Mouse (Mus musculus): ENCODE measurements around the gene Rfxap. TPM values are rescaled to one million over a fixed set of nuclear protein-coding genes. Genes with fewer than 3 reads are reported as not detected.
"Not testable (repeated sequence)": the region's sequence is repeated elsewhere in the genome, so short reads cannot be mapped to it uniquely, and the experiment has no call there.

The Rfxap gene
- polyA plus RNA-seq, 1 experiment from 2014 or later, result 22.4 TPM

GRCm38 (mm10) chr3:54773613-54774012, 34.0 kb downstream of the Rfxap start:
- H3K36me3 ChIP-seq (ENCODE audit: insufficient read depth, low read length), result no peaks in the 10 kb centered on the region
- no peaks in the 10 kb centered on the region for H3K9me3 ChIP-seq (ENCODE audit: low read length)
- no peaks in the 10 kb centered on the region for H3K27me3 ChIP-seq (replicated peaks; ENCODE audit: insufficient read depth, low read length)
- DNase-seq (ENCODE audit: low spot score), result no peak
- H3K27ac ChIP-seq (ENCODE audit: low read length), result no peak overlapping the region
- ATAC-seq, result no peak
- no peak for TF ChIP-seq EP300 (IDR thresholded peaks at IDR 0.05)
- TF ChIP-seq CTCF (IDR thresholded peaks at IDR 0.05), result no peak; the same call in 1 of the 2 replicates
- no peak overlapping the region for H3K4me3 ChIP-seq (ENCODE audit: low read depth, low read length)
- no peak overlapping the region for H3K4me2 ChIP-seq (replicated peaks; ENCODE audit: low read depth, low read length)
- 83% methylated on average over 6 of the region's 6 CpGs for WGBS
- no peaks in the 10 kb centered on the region for H3K4me1 ChIP-seq (ENCODE audit: insufficient read depth, low read depth, low read length)
- no peak overlapping the region for H3K9ac ChIP-seq (replicated peaks; ENCODE audit: low read depth)

DNA sequence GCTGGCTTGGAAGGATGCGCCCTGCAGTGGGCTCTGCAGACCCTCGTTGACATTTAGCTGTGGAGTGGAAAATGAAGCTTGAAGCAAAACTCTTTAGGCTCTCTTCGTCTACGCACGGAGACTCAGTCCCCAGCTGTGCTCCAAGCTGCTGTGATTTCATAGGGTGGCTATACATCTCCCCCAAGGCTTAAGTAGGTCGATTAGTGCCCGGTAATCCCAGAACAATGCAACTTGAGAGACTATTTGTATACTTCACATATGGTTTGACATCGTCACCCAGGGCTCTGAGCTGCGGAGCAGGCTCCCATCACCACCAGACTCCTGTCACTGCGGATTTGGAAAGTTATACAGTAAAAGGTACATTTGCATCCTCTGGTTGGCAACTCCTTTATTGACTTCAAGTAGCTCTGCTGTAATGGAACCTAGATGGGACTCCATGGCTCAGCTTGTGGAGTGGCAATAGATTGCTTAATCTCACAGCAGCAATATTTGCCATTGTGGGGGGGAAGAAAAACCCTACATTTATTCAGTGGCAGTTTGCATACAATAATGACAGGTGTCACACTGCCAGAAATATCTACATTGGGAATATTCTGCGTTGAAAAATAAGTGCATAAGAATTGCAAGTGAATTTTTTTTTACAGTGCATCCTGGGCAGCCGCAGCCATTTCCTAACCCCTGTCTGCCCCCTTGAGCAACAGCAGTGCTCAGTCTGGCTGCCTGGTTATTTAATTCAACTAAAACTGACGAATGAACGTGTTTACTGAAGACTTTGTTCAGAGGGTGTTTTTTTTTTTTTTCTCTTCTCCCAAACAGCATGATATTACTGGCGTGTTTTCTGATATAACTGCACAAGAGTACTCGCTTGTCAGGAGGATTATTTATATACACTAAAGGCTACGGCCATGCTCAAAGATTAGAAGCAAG, 38.0 kb downstream of the Rfxap start:
- no peaks in the 10 kb centered on the region for H3K36me3 ChIP-seq (ENCODE audit: insufficient read depth, low read length)
- ATAC-seq (peak; percentile 47; the same call in 1 of the 2 replicates), DNase-seq (ENCODE audit: low spot score) (peak; percentile 55)
- H3K9ac ChIP-seq (replicated peaks; ENCODE audit: low read depth), result no peak overlapping the region
- WGBS, result 63% methylated on average over 17 of the region's 17 CpGs
- H3K9me3 ChIP-seq (ENCODE audit: low read length), result no peaks in the 10 kb centered on the region
- H3K4me1 ChIP-seq (ENCODE audit: insufficient read depth, low read depth, low read length), result no peaks in the 10 kb centered on the region
- no peaks in the 10 kb centered on the region for H3K27me3 ChIP-seq (replicated peaks; ENCODE audit: insufficient read depth, low read length)
- TF ChIP-seq EP300 (IDR thresholded peaks at IDR 0.05), result no peak
- TF ChIP-seq CTCF (IDR thresholded peaks at IDR 0.05), result no peak
- H3K4me3 ChIP-seq (ENCODE audit: low read depth, low read length), result no peak overlapping the region
- no peak overlapping the region for H3K27ac ChIP-seq (ENCODE audit: low read length)
- H3K4me2 ChIP-seq (replicated peaks; ENCODE audit: low read depth, low read length), result no peak overlapping the region

DNA sequence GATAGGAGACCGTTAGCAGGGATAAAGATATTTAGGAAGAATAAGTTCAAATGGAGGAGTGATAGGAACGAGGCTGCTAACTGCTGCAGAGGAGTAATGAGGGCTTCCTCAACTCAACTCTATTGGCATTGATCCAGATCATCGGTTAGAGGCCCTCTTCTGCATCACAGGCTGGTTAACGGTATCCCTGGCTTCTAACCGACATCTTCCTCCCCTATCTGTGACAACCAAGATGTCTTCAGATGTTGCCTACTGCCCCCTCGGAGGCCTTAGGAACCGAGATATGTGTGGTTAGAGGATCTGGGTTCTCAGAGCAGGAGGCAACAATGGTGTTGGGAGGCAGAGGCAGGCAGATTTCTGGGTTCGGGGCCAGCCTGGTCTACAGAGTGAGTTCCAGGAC, 39.0 kb downstream of the Rfxap start:
- 84% methylated on average over 8 of the region's 8 CpGs for WGBS
- no peaks in the 10 kb centered on the region for H3K36me3 ChIP-seq (ENCODE audit: insufficient read depth, low read length)

DNA sequence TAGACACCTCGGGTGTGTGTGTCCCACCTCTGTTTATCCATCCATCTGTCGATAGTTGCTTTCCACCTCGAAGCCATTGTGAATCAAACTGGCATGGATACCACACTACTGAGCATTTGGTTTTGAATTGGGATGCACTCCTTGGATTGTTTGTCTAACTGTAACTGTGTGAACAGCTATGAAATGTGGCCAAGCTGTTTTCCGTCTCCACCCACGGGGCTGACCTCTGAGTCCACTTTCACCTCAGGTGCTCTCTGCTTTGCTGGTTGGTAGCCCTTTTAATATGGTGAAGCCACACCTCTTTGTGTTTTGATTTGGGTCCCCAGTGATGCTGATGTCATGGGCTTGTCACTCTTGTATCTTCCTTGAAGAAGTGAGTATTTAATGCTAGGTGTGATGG, 40.8 kb downstream of the Rfxap start:
- no peak overlapping the region for H3K4me3 ChIP-seq (ENCODE audit: low read depth, low read length)
- ATAC-seq (no peak), DNase-seq (ENCODE audit: low spot score) (no peak)
- no peaks in the 10 kb centered on the region for H3K36me3 ChIP-seq (ENCODE audit: insufficient read depth, low read length)
- H3K4me2 ChIP-seq (replicated peaks; ENCODE audit: low read depth, low read length), result no peak overlapping the region
- 68% methylated on average over 5 of the region's 5 CpGs for WGBS
- no peak for TF ChIP-seq CTCF (IDR thresholded peaks at IDR 0.05)
- TF ChIP-seq EP300 (IDR thresholded peaks at IDR 0.05), result no peak
- no peak overlapping the region for H3K27ac ChIP-seq (ENCODE audit: low read length)
- no peaks in the 10 kb centered on the region for H3K9me3 ChIP-seq (ENCODE audit: low read length)
- H3K4me1 ChIP-seq (ENCODE audit: insufficient read depth, low read depth, low read length), result no peaks in the 10 kb centered on the region
- no peak overlapping the region for H3K9ac ChIP-seq (replicated peaks; ENCODE audit: low read depth)
- H3K27me3 ChIP-seq (replicated peaks; ENCODE audit: insufficient read depth, low read length), result no peaks in the 10 kb centered on the region

More for the DNA sequence above, 39.0 kb downstream of the Rfxap start:
- TF ChIP-seq CTCF (IDR thresholded peaks at IDR 0.05) (no peak), EP300 (IDR thresholded peaks at IDR 0.05) (no peak)
- Histone ChIP-seq H3K4me1 (ENCODE audit: insufficient read depth, low read depth, low read length) (no peaks in the 10 kb centered on the region), H3K9ac (replicated peaks; ENCODE audit: low read depth) (no peak overlapping the region), H3K27ac (ENCODE audit: low read length) (no peak overlapping the region), H3K27me3 (replicated peaks; ENCODE audit: insufficient read depth, low read length) (no peaks in the 10 kb centered on the region), H3K4me3 (ENCODE audit: low read depth, low read length) (no peak overlapping the region), H3K9me3 (ENCODE audit: low read length) (no peaks in the 10 kb centered on the region), H3K4me2 (replicated peaks; ENCODE audit: low read depth, low read length) (no peak overlapping the region)
- ATAC-seq, result no peak
- no peak for DNase-seq (ENCODE audit: low spot score)

DNA sequence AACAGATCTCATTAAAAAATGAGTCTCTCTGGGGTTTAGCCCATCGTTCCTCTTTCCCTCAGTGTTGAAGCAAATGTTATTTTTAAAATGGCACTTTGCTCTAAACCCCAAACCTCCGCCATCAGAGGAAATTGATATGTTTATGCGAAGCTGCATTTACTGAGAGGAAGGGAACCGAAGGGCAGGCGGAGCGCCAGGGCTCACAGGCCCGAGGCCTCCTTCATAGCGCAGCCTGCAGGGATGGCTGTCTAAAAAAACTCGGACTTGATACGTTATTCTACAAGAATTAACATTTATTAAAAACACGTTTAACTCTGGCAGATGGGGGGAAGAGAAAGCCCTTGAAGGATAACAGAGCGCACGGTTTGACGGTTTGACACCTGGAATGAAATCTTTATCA, 41.6 kb downstream of the Rfxap start:
- Histone ChIP-seq H3K4me3 (ENCODE audit: low read depth, low read length) (no peak overlapping the region), H3K4me2 (replicated peaks; ENCODE audit: low read depth, low read length) (no peak overlapping the region), H3K9me3 (ENCODE audit: low read length) (no peaks in the 10 kb centered on the region), H3K27me3 (replicated peaks; ENCODE audit: insufficient read depth, low read length) (no peaks in the 10 kb centered on the region), H3K9ac (replicated peaks; ENCODE audit: low read depth) (no peak overlapping the region), H3K36me3 (ENCODE audit: insufficient read depth, low read length) (no peaks in the 10 kb centered on the region), H3K27ac (ENCODE audit: low read length) (no peak overlapping the region), H3K4me1 (ENCODE audit: insufficient read depth, low read depth, low read length) (no peaks in the 10 kb centered on the region)
- no peak for DNase-seq (ENCODE audit: low spot score)
- no peak for TF ChIP-seq EP300 (IDR thresholded peaks at IDR 0.05)
- no peak for TF ChIP-seq CTCF (IDR thresholded peaks at IDR 0.05)
- 49% methylated on average over 14 of the region's 14 CpGs for WGBS
- no peak for ATAC-seq

DNA sequence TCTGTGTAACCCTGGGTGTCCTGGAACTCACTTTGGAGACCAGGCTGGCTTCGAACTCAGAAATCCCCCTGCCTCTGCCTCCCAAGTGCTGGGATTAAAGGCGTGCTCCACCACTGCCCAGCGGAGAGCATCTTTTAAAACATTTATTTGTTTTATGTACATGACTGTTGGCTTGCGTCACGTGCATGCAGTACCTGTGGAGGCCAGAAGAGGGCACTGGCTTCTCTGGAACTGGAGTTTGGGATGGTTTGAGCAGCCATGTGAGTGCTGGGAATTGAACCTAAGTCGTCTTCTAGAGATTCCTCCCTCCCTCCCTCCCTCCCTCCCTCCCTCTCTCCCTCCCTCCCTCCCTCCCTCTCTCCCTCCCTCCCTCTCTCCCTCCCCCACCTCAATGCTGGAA, 42.1 kb downstream of the Rfxap start:
- ATAC-seq; H3K4me2 ChIP-seq (replicated peaks; ENCODE audit: low read depth, low read length); H3K4me3 ChIP-seq (ENCODE audit: low read depth, low read length); H3K9ac ChIP-seq (replicated peaks; ENCODE audit: low read depth); H3K27me3 ChIP-seq (replicated peaks; ENCODE audit: insufficient read depth, low read length); H3K36me3 ChIP-seq (ENCODE audit: insufficient read depth, low read length); H3K27ac ChIP-seq (ENCODE audit: low read length); H3K4me1 ChIP-seq (ENCODE audit: insufficient read depth, low read depth, low read length); DNase-seq (ENCODE audit: low spot score); H3K9me3 ChIP-seq (ENCODE audit: low read length): not testable (repeated sequence)
- peak; percentile 51 for TF ChIP-seq CTCF (IDR thresholded peaks at IDR 0.05)
- WGBS, result 89% methylated on average over 6 of the region's 6 CpGs
